In the genomic region with DNA sequence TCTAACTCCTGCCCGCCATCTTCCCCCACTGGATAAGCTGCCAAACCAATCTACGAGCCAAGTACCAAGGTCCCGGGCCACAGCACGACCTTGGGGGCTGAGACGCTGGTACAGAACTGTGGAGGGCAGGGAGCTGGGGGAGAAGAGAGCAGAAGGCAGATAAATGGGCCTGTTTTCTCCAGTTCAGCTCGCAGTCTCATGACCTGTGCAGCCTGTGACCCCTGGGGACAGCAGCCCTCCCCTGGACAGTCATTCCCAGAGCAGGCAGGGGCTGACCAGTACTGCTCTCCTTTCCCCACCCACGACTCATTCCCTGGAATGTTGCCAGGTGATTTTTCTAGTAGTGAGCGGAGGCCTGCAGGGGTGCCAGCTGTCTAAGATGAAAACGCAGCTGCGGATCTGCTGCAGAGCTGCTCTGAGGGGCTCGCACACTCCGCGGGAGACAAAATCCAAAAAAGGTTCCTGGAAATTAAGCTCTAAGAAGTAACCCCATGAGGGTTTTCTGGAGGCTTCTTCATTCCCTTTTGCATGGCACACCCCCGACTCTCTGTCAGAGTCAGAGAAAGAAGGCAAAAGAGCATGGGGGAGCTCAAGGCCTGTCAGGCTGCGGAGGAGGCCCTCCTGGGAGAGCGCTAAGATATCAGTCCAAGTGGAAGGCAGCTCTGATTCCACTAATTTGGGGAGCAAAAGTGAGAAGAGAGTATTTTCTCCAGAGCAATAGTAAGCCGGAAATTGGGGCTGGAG, we compare ENCODE assay signal across 9 mouse cellular contexts. TPM values are rescaled to one million over a fixed set of nuclear protein-coding genes. Genes with fewer than 3 reads are reported as not detected.
DNase-seq lines count a peak whose midpoint lies in the region; ATAC-seq and TF ChIP-seq lines count a peak whose summit lies in the region.
"Had no signal": no experiment of that assay in that cellular context is flagged by ENCODE, and none has a peak within 500 bp of the region (broad histone marks: within the 10 kb centered on the region; RNA-seq: fewer than 3 reads in every experiment).

No protein-coding gene starts in this region.

- no peak for TF ChIP-seq EP300 in heart, postnatal 0 days (IDR thresholded peaks at IDR 0.05; ENCODE audit: low read depth)

- H3K27ac ChIP-seq in forebrain, embryonic 10.5 days, result 0 out of 2 replicates have a peak overlapping the region, but pooled peaks have one; percentile 25
- H3K27ac ChIP-seq in forebrain, embryonic 11.5 days (ENCODE audit: low read depth, low read length), result no peak overlapping the region
- 0 out of 2 replicates have a peak overlapping the region, but pooled peaks have one; percentile 17 for H3K27ac ChIP-seq in midbrain, embryonic 12.5 days (replicated peaks)
- H3K27ac ChIP-seq in midbrain, embryonic 16.5 days (ENCODE audit: low read length), result no peak overlapping the region
- H3K27ac ChIP-seq in heart, postnatal 0 days (ENCODE audit: low read depth), result peak overlapping the region; percentile 26; the same call in 1 of the 2 replicates
- peak overlapping the region; percentile 34; the same call in 1 of the 2 replicates for H3K27ac ChIP-seq in olfactory bulb, adult 2 months (ENCODE audit: insufficient read depth, low read depth, low read length)

- H3K4me2 ChIP-seq in forebrain, embryonic 11.5 days (ENCODE audit: low read depth, low read length, severe bottlenecking), result no peak overlapping the region
- no peak overlapping the region for H3K4me2 ChIP-seq in midbrain, embryonic 12.5 days (replicated peaks)
- no peak overlapping the region for H3K4me2 ChIP-seq in midbrain, embryonic 16.5 days (ENCODE audit: low read length)
- H3K4me2 ChIP-seq in heart, postnatal 0 days (ENCODE audit: low read depth, low read length), result no peak overlapping the region

- no peaks in the 10 kb centered on the region for H3K36me3 ChIP-seq in forebrain, embryonic 10.5 days (replicated peaks)
- H3K36me3 ChIP-seq in forebrain, embryonic 11.5 days (ENCODE audit: control insufficient read depth, insufficient read depth, low read length), result no peaks in the 10 kb centered on the region
- H3K36me3 ChIP-seq in midbrain, embryonic 12.5 days, result no peaks in the 10 kb centered on the region
- H3K36me3 ChIP-seq in midbrain, embryonic 16.5 days (ENCODE audit: control insufficient read depth, insufficient read depth, low read length), result no peaks in the 10 kb centered on the region
- peaks cover 21% of the 10 kb centered on the region for H3K36me3 ChIP-seq in heart, postnatal 0 days (replicated peaks; ENCODE audit: control insufficient read depth, insufficient read depth, low read length)

- no peak for TF ChIP-seq CTCF in heart, postnatal 0 days (IDR thresholded peaks at IDR 0.05; ENCODE audit: low read depth)
- TF ChIP-seq CTCF in olfactory bulb, adult 2 months (IDR thresholded peaks at IDR 0.05; ENCODE audit: insufficient read depth, low read depth, low read length), result no peak

- H3K4me1 ChIP-seq in forebrain, embryonic 10.5 days, result peaks cover 41% of the 10 kb centered on the region
- H3K4me1 ChIP-seq in forebrain, embryonic 11.5 days (replicated peaks; ENCODE audit: control insufficient read depth, insufficient read depth, low read length), result 0 out of 2 replicates have a peak, but pooled peaks cover 4% of the 10 kb centered on the region
- peaks cover 14% of the 10 kb centered on the region for H3K4me1 ChIP-seq in midbrain, embryonic 12.5 days
- H3K4me1 ChIP-seq in midbrain, embryonic 16.5 days (ENCODE audit: control insufficient read depth, insufficient read depth, low read length), result peaks cover 7% of the 10 kb centered on the region; the same call in 1 of the 2 replicates
- H3K4me1 ChIP-seq in heart, postnatal 0 days (ENCODE audit: control insufficient read depth, insufficient read depth), result peaks cover 13% of the 10 kb centered on the region
- peaks cover 24% of the 10 kb centered on the region for H3K4me1 ChIP-seq in olfactory bulb, adult 2 months (ENCODE audit: control insufficient read depth, insufficient read depth, low read length)

- peaks cover 40% of the 10 kb centered on the region for H3K27me3 ChIP-seq in forebrain, embryonic 10.5 days (ENCODE audit: poor library complexity, severe bottlenecking)
- no peaks in the 10 kb centered on the region for H3K27me3 ChIP-seq in forebrain, embryonic 11.5 days (ENCODE audit: control insufficient read depth, insufficient read depth, low read length)
- H3K27me3 ChIP-seq in midbrain, embryonic 12.5 days, result peaks cover 13% of the 10 kb centered on the region
- no peaks in the 10 kb centered on the region for H3K27me3 ChIP-seq in midbrain, embryonic 16.5 days (ENCODE audit: control insufficient read depth, insufficient read depth, low read depth, low read length)
- 0 out of 2 replicates have a peak, but pooled peaks cover 4% of the 10 kb centered on the region for H3K27me3 ChIP-seq in heart, postnatal 0 days (ENCODE audit: control insufficient read depth, insufficient read depth, low read length)

- H3K4me3 ChIP-seq in forebrain, embryonic 10.5 days, result no peak overlapping the region
- H3K4me3 ChIP-seq in forebrain, embryonic 11.5 days (ENCODE audit: low read depth, low read length), result no peak overlapping the region
- no peak overlapping the region for H3K4me3 ChIP-seq in midbrain, embryonic 12.5 days
- no peak overlapping the region for H3K4me3 ChIP-seq in midbrain, embryonic 16.5 days (ENCODE audit: low read depth, low read length)
- H3K4me3 ChIP-seq in heart, postnatal 0 days (ENCODE audit: low read depth, low read length), result no peak overlapping the region
- no peak overlapping the region for H3K4me3 ChIP-seq in olfactory bulb, adult 2 months (ENCODE audit: insufficient read depth, low read depth, low read length)

- ATAC-seq in forebrain, embryonic 11.5 days (replicated peaks; ENCODE audit: low FRiP score), result no peak
- no peak for ATAC-seq in midbrain, embryonic 12.5 days (ENCODE audit: low FRiP score, low read depth)
- no peak for ATAC-seq in midbrain, embryonic 16.5 days
- ATAC-seq in heart, postnatal 0 days (ENCODE audit: insufficient read depth, low read depth), result peak; percentile 69
- ATAC-seq in erythroblast, adult 5-6 weeks (replicated peaks; ENCODE audit: low FRiP score, poor library complexity, severe bottlenecking), result no peak

- no peak for TF ChIP-seq POLR2A in olfactory bulb, adult 2 months (IDR thresholded peaks at IDR 0.05; ENCODE audit: insufficient read depth, low read depth, low read length)

- no peak for DNase-seq in forebrain, embryonic 10.5 days (ENCODE audit: extremely low spot score, low spot score)
- DNase-seq in forebrain, embryonic 11.5 days (ENCODE audit: low spot score), result no peak
- no peak for DNase-seq in heart, postnatal 0 days (ENCODE audit: low spot score)
- DNase-seq in layer of hippocampus, adult 9-10 months (ENCODE audit: low spot score), result no peak
- DNase-seq: B cell, adult 2 months had no signal

- no peaks in the 10 kb centered on the region for H3K9me3 ChIP-seq in forebrain, embryonic 10.5 days
- H3K9me3 ChIP-seq in forebrain, embryonic 11.5 days (ENCODE audit: control insufficient read depth, low read length), result no peaks in the 10 kb centered on the region
- H3K9me3 ChIP-seq in midbrain, embryonic 12.5 days, result no peaks in the 10 kb centered on the region
- no peaks in the 10 kb centered on the region for H3K9me3 ChIP-seq in midbrain, embryonic 16.5 days (replicated peaks; ENCODE audit: control insufficient read depth, low read length, poor library complexity, severe bottlenecking)
- no peaks in the 10 kb centered on the region for H3K9me3 ChIP-seq in heart, postnatal 0 days (replicated peaks; ENCODE audit: control insufficient read depth, low read length)

- no peak overlapping the region for H3K9ac ChIP-seq in forebrain, embryonic 11.5 days (ENCODE audit: low read length)
- H3K9ac ChIP-seq in midbrain, embryonic 12.5 days (replicated peaks), result no peak overlapping the region
- no peak overlapping the region for H3K9ac ChIP-seq in midbrain, embryonic 16.5 days (ENCODE audit: low read depth, low read length)
- H3K9ac ChIP-seq in heart, postnatal 0 days (replicated peaks; ENCODE audit: low read depth, low read length), result no peak overlapping the region

- WGBS in forebrain, embryonic 10.5 days, result 81% methylated on average over 17 of the region's 17 CpGs
- 71% methylated on average over 17 of the region's 17 CpGs for WGBS in forebrain, embryonic 11.5 days
- 70% methylated on average over 17 of the region's 17 CpGs for WGBS in midbrain, embryonic 12.5 days
- WGBS in midbrain, embryonic 16.5 days, result 51% methylated on average over 17 of the region's 17 CpGs
- 31% methylated on average over 17 of the region's 17 CpGs for WGBS in heart, postnatal 0 days
- WGBS in olfactory bulb, adult 2 months, result 41% methylated on average over 17 of the region's 17 CpGs

RNA-seq across cellular contexts. Expression of a gene that starts 23.1 kb away (rescaled TPM):
- polyA plus RNA-seq in forebrain, embryonic 10.5 days (2016; fragmentation: Nextera tagmentation; extraction: Ambion mirVana), result 9.0 and 11.2 TPM in 2 replicates
- polyA plus RNA-seq in forebrain, embryonic 11.5 days (2014; fragmentation: Nextera tagmentation; extraction: Ambion mirVana), result 7.5 and 7.8 TPM in 2 replicates
- polyA plus RNA-seq in midbrain, embryonic 12.5 days (2016; fragmentation: Nextera tagmentation; extraction: Ambion mirVana), result 8.0 and 11.8 TPM in 2 replicates
- polyA plus RNA-seq in midbrain, embryonic 16.5 days (2015; fragmentation: Nextera tagmentation; extraction: Ambion mirVana), result 3.8 and 5.1 TPM in 2 replicates
- total RNA-seq in heart, postnatal 0 days (2014; rRNA removed; ENCODE audit: low replicate concordance), result 13.2 and 19.3 TPM in 2 replicates
- 14.4 and 15.2 TPM in 2 replicates for polyA plus RNA-seq in heart, postnatal 0 days (2015; fragmentation: Nextera tagmentation; extraction: Ambion mirVana)
- polyA plus RNA-seq in olfactory bulb, adult 2 months (2012; ENCODE audit: insufficient read depth, insufficient read length, low replicate concordance, missing spikeins), result not detected in 2 replicates
- not detected in 2 replicates for total RNA-seq in erythroblast, adult 5-6 weeks (2015; ENCODE audit: low replicate concordance)
- total RNA-seq in erythroblast, adult 5-6 weeks (2017; ENCODE audit: low replicate concordance), result 0.42 TPM in 1 of 2 replicates, not detected in the other

RNA-seq across cellular contexts. Expression of a gene that starts 30.9 kb away (rescaled TPM):
- polyA plus RNA-seq in forebrain, embryonic 10.5 days (2016; fragmentation: Nextera tagmentation; extraction: Ambion mirVana), result 3.0 TPM in 2 replicates
- polyA plus RNA-seq in forebrain, embryonic 11.5 days (2014; fragmentation: Nextera tagmentation; extraction: Ambion mirVana), result 2.1 and 2.5 TPM in 2 replicates
- 2.9 and 4.1 TPM in 2 replicates for polyA plus RNA-seq in midbrain, embryonic 12.5 days (2016; fragmentation: Nextera tagmentation; extraction: Ambion mirVana)
- 2.5 and 3.1 TPM in 2 replicates for polyA plus RNA-seq in midbrain, embryonic 16.5 days (2015; fragmentation: Nextera tagmentation; extraction: Ambion mirVana)
- total RNA-seq in heart, postnatal 0 days (2014; rRNA removed; ENCODE audit: low replicate concordance), result 25.7 and 35.2 TPM in 2 replicates
- polyA plus RNA-seq in heart, postnatal 0 days (2015; fragmentation: Nextera tagmentation; extraction: Ambion mirVana), result 7.1 and 7.3 TPM in 2 replicates
- 170 TPM in 1 of 2 replicates, not detected in the other for polyA plus RNA-seq in olfactory bulb, adult 2 months (2012; ENCODE audit: insufficient read depth, insufficient read length, low replicate concordance, missing spikeins)
- 4.8 and 6.5 TPM in 2 replicates for total RNA-seq in erythroblast, adult 5-6 weeks (2015; ENCODE audit: low replicate concordance)
- 4.2 and 7.0 TPM in 2 replicates for total RNA-seq in erythroblast, adult 5-6 weeks (2017; ENCODE audit: low replicate concordance)

Comparison
In these comparisons a context has a peak if more than half of its experiments do, and no peak if none do; other contexts are left out.
1. H3K27ac ChIP-seq: peak in forebrain, embryonic 10.5 days (single experiment), midbrain, embryonic 12.5 days (single experiment), heart, postnatal 0 days (single experiment) and olfactory bulb, adult 2 months (single experiment); none in forebrain, embryonic 11.5 days (single experiment) and midbrain, embryonic 16.5 days (single experiment).